Mouse (Mus musculus): ENCODE measurements around the gene Cabp1. TPM values are rescaled to one million over a fixed set of nuclear protein-coding genes. Genes with fewer than 3 reads are reported as not detected.

The Cabp1 gene
- polyA plus RNA-seq, 1 experiment = not detected

DNA sequence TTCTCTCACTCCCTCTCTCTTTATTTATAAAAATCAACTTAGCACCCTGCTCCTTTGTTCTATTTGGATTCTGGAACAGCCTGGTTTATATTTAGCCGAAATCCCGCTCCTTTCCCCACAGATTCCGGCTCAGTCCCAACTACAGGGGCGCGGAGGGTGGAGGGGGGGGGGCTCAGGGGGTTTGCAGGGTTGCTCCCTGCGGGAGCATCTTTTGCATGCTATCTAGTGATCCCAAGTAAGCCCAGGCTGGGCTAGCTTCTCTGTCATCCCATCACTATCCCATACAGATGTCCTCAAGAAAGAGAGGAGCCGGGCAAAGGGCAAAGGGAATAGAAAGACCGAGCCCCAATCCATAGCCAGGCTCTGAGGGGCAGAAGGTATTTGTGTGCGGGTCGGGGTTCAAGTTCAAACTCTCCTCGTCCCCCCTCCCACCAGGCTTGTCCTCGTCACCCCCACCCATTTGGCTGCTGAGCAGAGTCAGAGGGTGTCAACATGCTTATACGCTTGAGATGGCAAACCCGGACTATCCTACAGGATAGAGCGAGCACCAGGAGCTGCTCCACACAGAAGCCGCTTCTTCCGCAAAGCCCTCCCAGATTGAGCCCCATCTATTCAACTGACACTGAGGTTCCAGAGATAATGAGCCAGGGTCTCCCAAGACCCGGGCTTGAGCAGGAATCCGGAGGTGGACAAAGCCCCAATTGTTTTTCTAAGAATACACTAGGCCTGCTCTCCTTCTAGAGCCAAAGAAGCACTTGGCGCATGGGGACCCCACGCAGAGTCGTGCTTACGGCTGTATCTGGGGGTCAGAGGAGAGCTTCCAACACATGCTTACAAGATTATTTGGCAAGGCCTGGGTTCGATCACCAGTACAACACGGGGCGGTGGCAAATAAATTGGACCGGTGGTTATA is 21.3 kb upstream of the Cabp1 start:
- TF ChIP-seq POLR2A (IDR thresholded peaks at IDR 0.05; ENCODE audit: borderline replicate concordance, control insufficient read depth, low read depth, low read length) = no peak
- no peak for TF ChIP-seq CTCF (IDR thresholded peaks at IDR 0.05; ENCODE audit: control insufficient read depth, insufficient read depth, low read length)
- no peak overlapping the region for H3K4me3 ChIP-seq (replicated peaks; ENCODE audit: control insufficient read depth, low read depth, low read length)
- H3K27ac ChIP-seq (ENCODE audit: control insufficient read depth, insufficient read depth, low read depth, low read length, poor library complexity) = no peak overlapping the region
- WGBS = 31% methylated on average over 27 of the region's 27 CpGs
- H3K4me1 ChIP-seq (ENCODE audit: control insufficient read depth, insufficient read depth, low read length) = no peaks in the 10 kb centered on the region

GRCm38 (mm10) chr5:115214864-115215263 is 20.7 kb upstream of the Cabp1 start:
- Histone ChIP-seq H3K4me3 (replicated peaks; ENCODE audit: control insufficient read depth, low read depth, low read length) (no peak overlapping the region), H3K4me1 (ENCODE audit: control insufficient read depth, insufficient read depth, low read length) (no peaks in the 10 kb centered on the region), H3K27ac (ENCODE audit: control insufficient read depth, insufficient read depth, low read depth, low read length, poor library complexity) (no peak overlapping the region)
- 4% methylated on average over 17 of the region's 17 CpGs for WGBS
- TF ChIP-seq CTCF (IDR thresholded peaks at IDR 0.05; ENCODE audit: control insufficient read depth, insufficient read depth, low read length) (no peak), POLR2A (IDR thresholded peaks at IDR 0.05; ENCODE audit: borderline replicate concordance, control insufficient read depth, low read depth, low read length) (no peak)

DNA sequence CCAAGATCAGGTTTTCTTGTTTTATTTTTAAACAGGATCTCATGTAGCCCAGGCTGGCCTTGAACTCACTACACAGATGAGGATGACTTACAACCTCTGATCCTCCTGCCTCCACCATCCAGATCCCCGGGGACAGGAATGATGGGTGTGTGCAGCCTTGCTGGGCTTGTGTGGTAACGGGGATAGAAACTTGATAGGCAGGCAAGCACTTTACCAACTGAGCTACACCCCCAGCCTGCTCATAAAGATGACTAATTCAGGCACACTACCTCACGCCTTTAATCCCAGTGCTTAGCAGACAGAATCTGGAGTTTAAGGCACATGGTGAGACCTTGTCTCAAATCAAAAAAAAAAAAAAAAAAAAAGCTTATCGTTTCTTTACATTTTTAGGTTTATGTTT is 18.7 kb upstream of the Cabp1 start:
- TF ChIP-seq POLR2A (IDR thresholded peaks at IDR 0.05; ENCODE audit: borderline replicate concordance, control insufficient read depth, low read depth, low read length) (no peak), CTCF (IDR thresholded peaks at IDR 0.05; ENCODE audit: control insufficient read depth, insufficient read depth, low read length) (no peak)
- WGBS = 70% methylated on average over 4 of the region's 4 CpGs
- Histone ChIP-seq H3K27ac (ENCODE audit: control insufficient read depth, insufficient read depth, low read depth, low read length, poor library complexity) (no peak overlapping the region), H3K4me3 (replicated peaks; ENCODE audit: control insufficient read depth, low read depth, low read length) (no peak overlapping the region), H3K4me1 (ENCODE audit: control insufficient read depth, insufficient read depth, low read length) (no peaks in the 10 kb centered on the region)

DNA sequence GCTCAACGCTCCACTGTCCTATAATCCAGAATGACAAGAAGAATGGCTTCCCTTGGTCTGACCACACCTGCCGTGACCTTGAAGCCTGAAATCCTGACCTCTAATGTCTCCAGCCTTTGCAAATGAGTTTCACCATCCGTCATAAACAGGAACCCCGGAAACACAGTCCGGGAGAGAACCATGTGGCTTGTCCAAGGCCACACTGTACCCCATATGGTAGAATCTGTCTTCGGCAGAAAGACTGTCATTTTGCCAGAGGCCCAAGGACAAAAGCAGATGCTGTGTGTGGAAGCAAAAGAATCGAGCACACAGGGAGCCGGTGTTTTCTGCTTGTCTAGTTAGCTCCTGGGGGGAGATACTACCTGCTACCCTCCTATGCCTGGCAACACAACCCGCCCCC is 18.3 kb upstream of the Cabp1 start:
- Histone ChIP-seq H3K4me1 (ENCODE audit: control insufficient read depth, insufficient read depth, low read length) (no peaks in the 10 kb centered on the region), H3K4me3 (replicated peaks; ENCODE audit: control insufficient read depth, low read depth, low read length) (no peak overlapping the region), H3K27ac (ENCODE audit: control insufficient read depth, insufficient read depth, low read depth, low read length, poor library complexity) (no peak overlapping the region)
- 78% methylated on average over 9 of the region's 9 CpGs for WGBS
- TF ChIP-seq POLR2A (IDR thresholded peaks at IDR 0.05; ENCODE audit: borderline replicate concordance, control insufficient read depth, low read depth, low read length) (no peak), CTCF (IDR thresholded peaks at IDR 0.05; ENCODE audit: control insufficient read depth, insufficient read depth, low read length) (no peak)

GRCm38 (mm10) chr5:115210380-115210779 is 16.2 kb upstream of the Cabp1 start:
- 3% methylated on average over 1 of the region's 1 CpGs for WGBS
- no peak for TF ChIP-seq POLR2A (IDR thresholded peaks at IDR 0.05; ENCODE audit: borderline replicate concordance, control insufficient read depth, low read depth, low read length)
- TF ChIP-seq CTCF (IDR thresholded peaks at IDR 0.05; ENCODE audit: control insufficient read depth, insufficient read depth, low read length) = peak; percentile 70

DNA sequence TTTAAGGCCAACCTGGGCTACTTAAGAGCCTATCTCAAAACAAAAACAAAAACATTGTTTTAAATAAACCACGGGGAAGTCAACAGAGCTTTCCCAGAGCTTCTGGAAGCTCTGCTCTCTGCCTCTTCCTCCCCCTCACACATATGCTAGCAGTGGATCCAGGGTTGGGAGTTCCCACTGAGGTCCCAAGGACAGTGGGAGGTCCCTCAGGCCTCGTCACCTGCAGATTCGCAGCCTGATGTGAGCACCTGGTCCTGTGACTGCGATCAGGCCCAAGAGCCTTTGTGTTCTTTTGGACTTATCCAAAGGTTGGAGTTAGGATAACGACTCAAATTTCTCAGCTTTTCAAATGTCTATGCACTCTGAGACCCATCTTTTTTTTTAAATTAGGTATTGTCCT is 14.4 kb upstream of the Cabp1 start:
- no peak for TF ChIP-seq CTCF (IDR thresholded peaks at IDR 0.05; ENCODE audit: control insufficient read depth, insufficient read depth, low read length)
- TF ChIP-seq POLR2A (IDR thresholded peaks at IDR 0.05; ENCODE audit: borderline replicate concordance, control insufficient read depth, low read depth, low read length) = no peak
- Histone ChIP-seq H3K27ac (ENCODE audit: control insufficient read depth, insufficient read depth, low read depth, low read length, poor library complexity) (no peak overlapping the region), H3K4me3 (replicated peaks; ENCODE audit: control insufficient read depth, low read depth, low read length) (no peak overlapping the region), H3K4me1 (ENCODE audit: control insufficient read depth, insufficient read depth, low read length) (no peaks in the 10 kb centered on the region)
- 82% methylated on average over 5 of the region's 5 CpGs for WGBS

More at GRCm38 (mm10) chr5:115210380-115210779, 16.2 kb upstream of the Cabp1 start:
- Histone ChIP-seq H3K4me1 (ENCODE audit: control insufficient read depth, insufficient read depth, low read length) (no peaks in the 10 kb centered on the region), H3K4me3 (replicated peaks; ENCODE audit: control insufficient read depth, low read depth, low read length) (no peak overlapping the region), H3K27ac (ENCODE audit: control insufficient read depth, insufficient read depth, low read depth, low read length, poor library complexity) (no peak overlapping the region)

- Histone ChIP-seq H3K4me3 (replicated peaks; ENCODE audit: control insufficient read depth, low read depth, low read length) (no peak overlapping the region), H3K27ac (ENCODE audit: control insufficient read depth, insufficient read depth, low read depth, low read length, poor library complexity) (no peak overlapping the region), H3K4me1 (ENCODE audit: control insufficient read depth, insufficient read depth, low read length) (no peaks in the 10 kb centered on the region)
- WGBS = 24% methylated on average over 15 of the region's 16 CpGs
- TF ChIP-seq CTCF (IDR thresholded peaks at IDR 0.05; ENCODE audit: control insufficient read depth, insufficient read depth, low read length) (no peak), POLR2A (IDR thresholded peaks at IDR 0.05; ENCODE audit: borderline replicate concordance, control insufficient read depth, low read depth, low read length) (no peak)
Observed at GRCm38 (mm10) chr5:115207892-115208291, 13.7 kb upstream of the Cabp1 start.

- TF ChIP-seq POLR2A (IDR thresholded peaks at IDR 0.05; ENCODE audit: borderline replicate concordance, control insufficient read depth, low read depth, low read length) = no peak
- no peak for TF ChIP-seq CTCF (IDR thresholded peaks at IDR 0.05; ENCODE audit: control insufficient read depth, insufficient read depth, low read length)
- H3K4me3 ChIP-seq (replicated peaks; ENCODE audit: control insufficient read depth, low read depth, low read length) = no peak overlapping the region
- no peak overlapping the region for H3K27ac ChIP-seq (ENCODE audit: control insufficient read depth, insufficient read depth, low read depth, low read length, poor library complexity)
- 53% methylated on average over 5 of the region's 5 CpGs for WGBS
- H3K4me1 ChIP-seq (ENCODE audit: control insufficient read depth, insufficient read depth, low read length) = no peaks in the 10 kb centered on the region
Observed at GRCm38 (mm10) chr5:115207244-115207643, 13.1 kb upstream of the Cabp1 start.
